Mouse (Mus musculus): Measurements from ENCODE around the gene Mtif2.
"Not testable (repeated sequence)": the region's sequence is repeated elsewhere in the genome, so short reads cannot be mapped to it uniquely, and the experiment has no call there.

The Mtif2 gene

DNA sequence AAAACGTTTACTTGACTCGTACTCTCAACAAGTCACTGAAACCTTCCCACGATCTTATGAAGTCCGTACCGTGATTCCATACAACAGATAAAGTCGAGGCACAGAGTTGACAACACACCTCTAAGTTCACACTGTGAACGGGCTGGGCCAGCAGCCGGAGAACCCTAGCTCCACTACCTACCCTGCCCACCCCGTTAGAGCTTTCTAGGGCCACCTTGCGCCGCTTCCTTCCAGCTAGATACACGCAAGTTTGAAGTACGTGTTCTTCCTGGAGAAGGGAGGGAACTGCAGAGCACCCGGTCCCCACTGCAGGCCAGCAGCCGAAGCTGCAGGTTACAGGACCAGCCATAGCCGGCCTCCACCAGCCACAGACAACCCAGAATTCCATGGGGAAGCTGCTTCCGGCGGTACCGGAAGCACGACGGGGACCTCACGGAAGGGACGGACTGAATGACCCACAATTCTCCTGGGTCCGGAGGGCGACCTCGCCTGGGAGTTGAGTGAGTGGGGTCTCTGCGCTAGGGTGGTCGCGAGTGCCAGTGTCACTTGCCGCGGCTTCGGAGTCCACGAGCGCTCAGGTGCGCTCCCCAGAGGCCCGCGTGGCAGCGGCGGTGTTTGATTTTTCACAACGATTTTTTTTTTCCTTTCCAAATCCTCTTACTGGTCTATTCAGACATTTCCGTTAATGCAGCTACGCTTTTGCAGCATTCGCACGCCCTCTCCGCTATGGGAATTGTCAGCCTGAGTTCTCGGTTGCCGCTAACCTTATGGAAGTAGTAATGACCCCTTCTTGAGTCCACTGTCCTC lies at the start of gene Mtif2:
Gene Mtif2 (plus strand): TSS at position 421 of the 807 bp plus-strand sequence.
- peak; percentile 72 to 74 for DNase-seq (ENCODE audit: low spot score in 2 of 2)

DNA sequence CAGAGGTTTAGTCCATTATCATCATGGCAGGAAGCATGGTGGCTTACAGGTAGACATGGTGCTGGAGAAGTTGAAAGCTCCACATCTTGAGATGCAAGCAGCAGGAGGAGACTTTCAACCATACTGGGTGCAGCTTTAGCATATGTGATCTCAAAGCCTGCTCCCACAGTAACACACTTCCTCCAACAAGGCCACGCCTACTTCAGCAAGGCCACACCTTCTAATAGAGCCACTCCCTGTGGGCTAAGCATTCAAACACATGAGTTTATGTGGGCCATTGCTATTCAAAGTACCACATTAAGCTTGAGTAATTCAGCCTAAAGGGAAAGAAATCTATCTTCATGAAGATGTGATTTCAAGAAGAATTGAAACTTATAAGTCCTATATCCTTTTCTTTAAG lies 33.1 kb upstream of the Mtif2 start:
- no peak for DNase-seq (ENCODE audit: low spot score in 2 of 2)

DNA sequence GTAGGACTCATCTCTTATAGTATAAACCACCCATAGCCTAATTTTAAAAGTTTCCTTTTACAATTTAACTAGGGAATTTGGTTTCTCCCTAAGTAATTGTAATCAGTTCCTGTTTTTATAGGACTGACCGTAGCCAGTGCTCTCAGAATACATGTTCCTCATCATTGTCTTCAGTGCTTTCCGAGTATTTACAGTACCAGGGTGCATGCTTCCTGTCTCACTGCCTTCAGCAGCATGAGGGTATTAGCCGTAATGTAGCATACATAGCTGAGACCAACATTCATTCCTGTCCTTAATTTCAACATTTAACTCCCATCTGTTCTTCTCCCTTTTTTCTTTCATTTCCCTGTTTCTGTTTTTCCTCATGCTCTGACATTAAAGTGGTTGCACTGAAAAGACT lies 29.2 kb upstream of the Mtif2 start:
- no peak for DNase-seq (ENCODE audit: low spot score in 2 of 2)

DNA sequence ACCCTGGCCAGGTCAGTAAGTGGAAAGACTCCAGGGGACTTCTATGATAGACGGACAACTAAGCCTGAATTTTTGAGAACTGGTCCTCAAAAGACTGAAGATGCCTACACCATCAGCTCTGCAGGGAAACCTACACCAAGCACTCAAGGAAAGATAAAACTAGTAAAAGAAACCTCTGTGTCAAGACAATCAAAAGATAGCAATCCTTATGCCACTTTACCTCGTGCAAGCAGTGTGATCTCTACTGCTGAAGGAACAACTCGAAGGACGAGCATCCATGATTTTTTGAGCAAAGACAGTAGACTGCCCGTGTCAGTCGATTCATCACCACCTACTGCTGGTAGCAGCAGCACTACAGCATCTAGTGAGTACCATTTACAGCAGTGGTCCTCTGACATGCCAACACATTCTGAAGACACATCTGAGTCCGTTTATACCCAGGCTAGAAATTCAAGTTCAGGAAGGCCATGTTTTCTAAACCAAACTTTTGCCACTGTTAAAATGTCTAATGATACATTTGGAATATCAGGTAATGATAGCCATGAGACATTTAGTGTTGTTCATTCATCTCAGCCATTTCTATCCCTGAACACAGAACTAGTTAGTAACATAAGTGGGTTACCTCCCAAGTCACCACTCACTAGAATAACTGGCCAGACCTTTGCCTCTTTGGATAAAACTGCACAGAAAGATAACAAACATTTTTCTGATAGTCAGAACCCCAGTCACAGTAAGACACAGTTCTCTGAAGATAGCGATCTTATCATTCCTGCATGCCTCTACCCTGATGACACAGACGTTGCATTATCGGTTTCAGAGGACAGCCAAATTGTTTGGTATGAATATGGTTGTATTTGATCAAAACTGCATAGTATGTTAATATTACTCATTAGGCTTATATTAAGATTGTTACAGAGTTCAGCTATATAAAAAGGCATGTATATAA lies 22.0 kb upstream of the Mtif2 start:
- DNase-seq (ENCODE audit: low spot score in 2 of 2) = no peak

DNA sequence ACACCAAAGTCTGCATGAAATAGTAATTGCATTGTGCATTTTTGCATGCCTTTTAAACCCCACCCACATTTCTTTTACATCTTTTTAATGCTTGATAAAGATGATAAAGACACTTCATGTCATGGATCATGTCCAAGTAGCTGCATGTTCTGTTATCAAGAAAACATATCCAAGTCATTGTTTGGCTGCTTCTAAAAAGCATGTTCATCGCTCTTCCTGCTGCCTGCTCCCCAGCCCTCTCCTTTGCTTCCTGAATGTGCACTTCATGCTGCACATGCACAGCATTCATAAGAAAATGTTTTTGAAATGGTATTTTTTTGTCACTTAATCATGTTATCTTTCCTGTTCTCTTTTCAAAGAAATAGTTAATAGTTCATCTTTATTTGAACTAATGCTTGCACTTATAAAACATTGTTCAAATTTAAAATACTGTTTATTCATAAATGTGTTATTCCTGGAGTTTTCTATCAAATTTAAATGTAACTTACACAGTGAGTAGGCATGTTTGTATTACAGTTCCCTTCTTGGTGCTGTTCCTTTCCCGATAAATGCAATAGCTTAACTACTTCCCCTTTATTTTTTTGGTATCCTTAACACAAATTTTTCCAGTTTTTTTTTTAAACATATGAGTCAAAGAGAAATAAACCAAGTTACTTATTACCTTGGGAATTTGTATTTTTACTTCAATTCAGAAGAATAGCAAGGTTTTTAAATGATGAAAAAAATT lies 21.1 kb upstream of the Mtif2 start:
- no peak for DNase-seq (ENCODE audit: low spot score in 2 of 2)

DNA sequence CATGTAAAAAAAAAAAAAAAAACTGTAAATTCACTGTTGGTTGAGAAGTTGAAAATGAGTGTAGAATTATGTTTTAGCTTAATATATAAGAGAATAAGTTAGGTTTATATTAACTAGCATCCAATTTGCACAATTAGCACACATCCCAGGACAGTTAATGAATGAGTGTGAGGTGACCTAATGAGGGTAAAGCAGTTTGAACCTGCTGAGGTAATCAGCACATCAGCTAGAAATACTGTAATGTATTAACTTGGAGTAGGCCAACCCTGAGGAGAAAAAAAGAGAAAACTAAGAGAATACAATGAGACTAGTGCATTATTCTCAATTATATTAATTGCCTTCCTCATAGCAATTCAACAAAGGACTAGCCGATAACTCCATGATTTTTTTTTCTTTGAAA lies 16.8 kb upstream of the Mtif2 start:
- DNase-seq (ENCODE audit: low spot score in 2 of 2) = no peak

DNA sequence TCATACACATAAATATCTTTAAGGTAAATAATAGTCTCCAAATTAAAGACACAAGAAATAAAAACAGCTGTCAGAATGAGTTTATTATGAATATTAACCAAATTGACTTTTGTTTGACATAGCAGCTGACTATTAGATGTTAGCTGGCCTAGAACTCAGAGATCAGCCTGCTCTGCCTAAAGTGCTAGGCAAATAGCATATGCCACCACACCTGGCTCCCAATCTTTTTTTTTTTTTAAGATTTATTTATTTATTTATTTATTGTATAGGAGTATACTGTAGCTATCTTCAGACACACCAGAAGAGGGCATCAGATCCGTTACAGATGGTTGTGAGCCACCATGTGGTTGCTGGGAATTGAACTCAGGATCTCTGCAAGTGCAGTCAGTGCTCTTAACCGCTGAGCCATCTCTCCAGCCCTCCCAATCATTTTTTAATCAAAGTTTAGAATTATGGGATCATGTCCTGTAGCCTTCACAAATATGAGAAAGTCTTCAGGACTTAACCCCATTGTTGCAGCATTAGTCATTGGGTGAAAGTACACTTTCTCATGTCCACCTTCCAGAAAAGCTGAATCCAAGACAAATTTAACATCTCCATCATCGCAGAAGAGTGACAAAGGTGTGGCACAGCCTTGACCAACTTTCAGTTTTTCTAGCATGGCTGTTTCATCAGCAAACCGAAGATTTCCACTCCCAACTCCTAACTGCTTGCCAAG lies 13.2 kb upstream of the Mtif2 start:
- no peak for DNase-seq (ENCODE audit: low spot score in 2 of 2)

DNA sequence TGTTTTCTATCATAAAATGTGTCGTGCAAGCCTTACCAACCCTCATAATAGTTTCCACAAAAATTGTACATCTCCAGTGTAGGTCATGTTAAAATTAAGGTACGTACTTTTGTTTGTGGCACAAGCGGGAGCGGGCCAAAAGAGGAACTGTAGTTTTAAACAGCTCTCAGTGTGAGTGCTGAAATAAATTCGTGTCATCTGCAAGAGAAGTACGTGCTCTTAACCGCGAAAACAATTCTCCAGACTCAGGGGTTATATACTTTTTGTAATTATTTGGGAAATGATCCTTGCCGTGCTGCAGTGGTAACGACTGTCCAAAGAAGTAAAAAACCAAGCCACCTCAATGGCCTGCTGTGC lies 11.9 kb upstream of the Mtif2 start:
- no peak for DNase-seq (ENCODE audit: low spot score in 2 of 2)

DNA sequence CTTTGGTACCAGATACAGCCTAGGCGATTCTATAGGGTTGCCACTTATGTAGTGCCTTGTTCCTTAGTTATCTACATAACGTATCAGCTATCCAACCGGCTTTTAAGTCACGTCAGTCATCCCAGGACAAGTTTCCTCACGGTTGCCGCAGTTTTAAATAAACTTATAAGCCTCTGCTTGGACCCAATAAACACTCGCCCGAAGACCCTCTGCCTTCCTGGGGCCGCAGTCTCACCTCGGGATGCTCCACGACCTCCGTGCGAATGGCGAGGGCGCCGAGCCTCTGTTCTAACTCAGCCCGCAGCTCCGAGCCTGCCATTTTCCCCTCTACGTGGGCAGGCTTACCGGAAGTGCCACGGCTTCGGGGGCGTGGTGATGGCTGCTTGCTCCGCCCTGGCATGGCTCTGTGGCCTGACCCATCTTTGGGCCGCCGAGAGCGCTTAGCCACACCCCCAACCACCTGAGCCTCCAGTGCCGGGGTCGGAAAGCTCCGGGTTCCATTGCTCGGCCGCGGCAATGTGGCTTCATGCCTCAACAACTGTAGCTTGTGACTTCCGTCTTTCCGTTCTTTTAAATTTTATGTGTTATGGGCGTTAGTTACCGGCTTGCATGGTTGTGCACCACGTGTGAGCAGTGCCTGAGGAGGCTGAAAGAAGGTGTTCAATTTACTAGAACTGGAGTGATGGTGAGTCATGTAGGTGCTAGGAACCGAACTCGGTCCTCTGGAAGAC lies 11.4 kb upstream of the Mtif2 start, which contains the start of gene Prorsd1:
Gene Prorsd1 (minus strand): TSS at position 352 of the 731 bp plus-strand sequence.
- DNase-seq (ENCODE audit: low spot score in 2 of 2) = peak; percentile 88 to 90

DNA sequence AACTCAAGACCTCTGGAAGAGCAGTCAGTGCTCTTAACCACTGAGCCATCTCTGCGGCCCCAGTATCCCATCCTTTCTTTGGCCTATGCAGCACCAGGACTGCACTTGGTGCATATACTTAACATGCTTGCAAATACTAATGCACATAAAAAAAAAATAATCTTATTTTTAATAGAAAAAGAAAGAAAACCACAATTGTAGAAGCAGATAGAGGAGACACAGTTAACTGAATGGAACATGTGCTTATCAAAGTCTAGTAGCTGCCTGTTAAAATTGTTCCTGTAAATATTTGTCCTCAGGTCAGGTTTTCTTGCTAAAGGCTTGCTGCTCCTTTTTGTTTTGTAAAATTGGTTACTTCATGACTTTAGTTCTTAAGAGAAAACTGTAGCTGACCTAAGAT lies 12.0 kb downstream of the Mtif2 start:
- DNase-seq (ENCODE audit: low spot score in 2 of 2) = no peak

DNA sequence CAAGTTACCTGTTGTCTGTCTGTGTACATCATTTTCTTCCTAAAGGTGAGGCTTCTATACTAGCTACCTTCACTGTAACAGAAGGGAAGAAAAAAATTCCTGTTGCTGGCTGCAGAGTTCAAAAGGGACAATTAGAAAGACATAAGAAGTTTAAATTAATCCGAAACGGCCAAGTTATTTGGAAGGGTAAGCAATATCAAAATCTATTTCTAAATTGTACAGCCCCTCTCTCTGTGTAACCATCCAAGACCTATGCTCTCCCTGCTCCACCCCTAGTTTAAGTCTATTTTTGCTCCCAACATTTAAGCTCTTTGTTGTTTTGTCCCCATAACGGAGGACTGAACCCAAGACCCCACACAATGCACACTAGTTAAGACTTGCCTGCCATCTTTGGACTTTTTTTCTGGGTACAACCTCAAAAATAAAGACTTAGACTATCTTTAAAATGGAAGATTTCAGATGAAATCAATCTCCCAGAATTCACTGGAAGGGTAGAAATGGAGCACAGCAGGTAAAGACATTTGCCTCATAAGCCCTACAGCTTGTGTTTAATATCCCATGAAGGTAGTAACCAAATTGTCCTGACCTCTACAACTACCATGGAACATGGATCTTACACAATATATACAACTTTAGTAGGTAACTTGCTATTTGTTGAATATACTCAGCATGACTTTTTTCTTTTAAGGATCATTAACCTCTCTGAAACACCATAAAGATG lies 18.2 kb downstream of the Mtif2 start:
- DNase-seq (ENCODE audit: low spot score in 2 of 2) = no peak

DNA sequence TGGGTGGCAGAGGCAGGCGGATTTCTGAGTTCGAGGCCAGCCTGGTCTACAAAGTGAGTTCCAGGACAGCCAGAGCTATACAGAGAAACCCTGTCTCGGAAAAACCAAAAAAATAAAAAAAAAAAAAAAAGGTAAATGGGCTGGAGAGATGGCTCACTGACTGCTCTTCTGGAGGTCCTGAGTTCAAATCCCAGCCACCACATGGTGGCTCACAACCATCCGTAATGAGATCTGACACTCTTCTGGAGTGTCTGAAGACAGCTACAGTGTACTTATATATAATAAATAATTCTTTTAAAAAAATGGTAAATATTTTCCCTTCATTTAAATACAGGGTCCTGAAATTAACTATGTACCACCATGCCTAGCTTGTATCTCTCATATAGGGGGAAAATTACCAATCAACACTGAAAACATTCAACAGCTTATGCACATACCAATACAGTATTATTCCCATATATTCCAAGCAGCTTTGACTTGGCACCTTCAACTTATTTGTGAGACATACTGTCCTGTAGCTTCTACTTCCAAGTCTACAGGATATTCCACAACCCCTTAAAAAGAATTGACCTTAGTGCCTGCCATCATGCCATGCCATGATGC lies 19.0 kb downstream of the Mtif2 start:
- DNase-seq (ENCODE audit: low spot score in 2 of 2) = not testable (repeated sequence)

DNA sequence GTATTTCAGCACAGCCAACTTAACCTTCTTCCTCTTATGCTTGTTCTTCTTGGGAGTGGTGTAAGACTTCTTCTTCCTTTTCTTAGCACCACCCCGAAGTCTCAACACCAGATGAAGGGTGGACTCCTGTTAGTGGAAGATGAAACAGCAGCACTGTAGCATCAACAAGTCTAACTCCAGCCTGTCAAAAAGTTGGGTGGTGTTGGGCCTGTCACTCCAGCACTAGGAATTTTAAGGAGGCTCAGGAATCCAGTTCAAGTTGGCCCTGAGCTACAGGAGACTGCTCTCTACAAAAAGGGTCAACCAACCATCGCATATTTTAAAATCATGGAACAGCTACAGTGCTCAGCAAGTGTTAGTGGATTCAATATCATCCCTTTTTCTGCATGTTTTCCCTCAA lies 20.1 kb downstream of the Mtif2 start:
- DNase-seq (ENCODE audit: low spot score in 2 of 2) = not testable (repeated sequence)

DNA sequence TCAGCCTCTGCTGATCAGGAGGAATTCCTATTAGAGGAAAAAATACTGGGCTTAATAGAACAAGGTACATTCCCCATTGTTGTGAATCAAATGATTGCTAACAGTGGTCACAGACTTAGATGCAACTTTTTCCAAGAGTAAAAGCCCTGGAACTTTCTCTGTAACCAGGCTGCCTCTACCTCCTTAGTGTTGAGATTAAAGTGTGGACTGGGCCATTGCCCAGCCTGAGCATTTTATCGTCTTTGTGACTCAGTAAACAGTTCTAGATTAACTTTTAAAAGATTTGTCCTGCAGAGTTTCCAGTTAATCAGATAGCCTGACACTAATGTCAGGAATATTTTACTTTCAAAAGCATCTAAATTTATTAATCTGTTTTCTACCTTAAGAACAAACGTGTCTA lies 20.6 kb downstream of the Mtif2 start:
- DNase-seq (ENCODE audit: low spot score in 2 of 2) = no peak

DNA sequence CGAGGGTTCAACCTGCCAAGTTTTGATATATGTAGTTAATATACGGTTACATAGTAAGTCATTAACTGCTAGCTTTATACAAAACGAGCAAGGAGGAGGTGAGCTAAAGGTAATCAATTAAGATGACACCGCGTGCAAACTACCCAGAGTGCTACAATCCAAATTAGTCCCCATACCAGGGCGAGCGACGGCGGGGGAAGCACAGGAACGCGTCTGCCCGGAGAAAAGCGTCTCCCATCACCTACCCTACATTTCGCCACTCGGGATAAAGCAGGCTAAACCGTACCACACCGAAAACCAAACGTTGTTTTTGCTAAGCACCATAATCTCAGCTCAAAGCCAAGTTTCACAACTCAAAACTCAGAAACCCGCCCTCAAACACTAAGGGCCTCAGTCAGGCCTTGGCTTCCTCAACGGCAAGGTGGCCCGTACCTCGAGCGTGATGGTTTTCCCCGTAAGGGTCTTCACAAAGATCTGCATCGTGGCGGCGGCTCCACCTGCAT lies 21.1 kb downstream of the Mtif2 start:
- DNase-seq (ENCODE audit: low spot score in 2 of 2) = no peak

DNA sequence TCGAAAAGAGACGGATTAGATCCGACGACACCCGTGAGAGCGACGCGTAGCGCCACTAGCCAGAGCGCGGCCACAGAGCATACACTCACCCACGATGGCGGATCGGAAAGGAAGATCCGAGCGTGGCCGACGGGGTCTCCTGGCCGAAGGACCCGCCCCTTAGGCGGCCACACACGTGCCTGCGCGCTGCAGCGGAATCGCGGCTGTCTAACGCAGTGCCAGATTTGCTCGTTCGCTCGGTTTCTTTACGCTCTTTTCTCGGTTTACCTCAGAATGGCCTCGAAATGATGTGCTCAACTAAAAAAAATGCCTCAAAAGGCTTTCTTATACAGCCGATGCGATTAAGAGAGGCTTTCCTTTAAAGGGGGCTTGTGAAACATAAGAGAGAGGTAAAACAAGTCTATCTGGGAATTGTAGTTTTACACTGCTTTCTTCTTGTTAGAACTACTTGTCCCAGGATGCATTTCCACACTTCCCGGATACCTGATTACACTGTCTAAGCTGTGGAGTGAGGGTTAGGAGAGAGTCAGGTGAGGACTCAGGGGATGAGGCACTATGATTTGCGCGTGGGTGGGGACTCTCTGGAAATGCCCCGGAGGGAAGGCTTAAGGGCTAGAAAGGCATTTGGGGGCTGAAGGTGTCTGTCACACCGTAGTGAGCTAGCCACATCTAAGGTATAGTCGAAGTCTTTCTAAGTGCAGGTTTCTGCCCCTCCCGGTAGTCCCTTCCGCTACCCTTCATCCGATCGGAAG lies 21.7 kb downstream of the Mtif2 start, which contains the start of the genes Clhc1 and Rps27a:
Gene Clhc1 (plus strand): TSS at position 199 of the 752 bp plus-strand sequence.
Gene Rps27a (minus strand): TSS at position 358 of the 752 bp plus-strand sequence.
- peak; percentile 87 to 94 for DNase-seq (ENCODE audit: low spot score in 2 of 2)

DNA sequence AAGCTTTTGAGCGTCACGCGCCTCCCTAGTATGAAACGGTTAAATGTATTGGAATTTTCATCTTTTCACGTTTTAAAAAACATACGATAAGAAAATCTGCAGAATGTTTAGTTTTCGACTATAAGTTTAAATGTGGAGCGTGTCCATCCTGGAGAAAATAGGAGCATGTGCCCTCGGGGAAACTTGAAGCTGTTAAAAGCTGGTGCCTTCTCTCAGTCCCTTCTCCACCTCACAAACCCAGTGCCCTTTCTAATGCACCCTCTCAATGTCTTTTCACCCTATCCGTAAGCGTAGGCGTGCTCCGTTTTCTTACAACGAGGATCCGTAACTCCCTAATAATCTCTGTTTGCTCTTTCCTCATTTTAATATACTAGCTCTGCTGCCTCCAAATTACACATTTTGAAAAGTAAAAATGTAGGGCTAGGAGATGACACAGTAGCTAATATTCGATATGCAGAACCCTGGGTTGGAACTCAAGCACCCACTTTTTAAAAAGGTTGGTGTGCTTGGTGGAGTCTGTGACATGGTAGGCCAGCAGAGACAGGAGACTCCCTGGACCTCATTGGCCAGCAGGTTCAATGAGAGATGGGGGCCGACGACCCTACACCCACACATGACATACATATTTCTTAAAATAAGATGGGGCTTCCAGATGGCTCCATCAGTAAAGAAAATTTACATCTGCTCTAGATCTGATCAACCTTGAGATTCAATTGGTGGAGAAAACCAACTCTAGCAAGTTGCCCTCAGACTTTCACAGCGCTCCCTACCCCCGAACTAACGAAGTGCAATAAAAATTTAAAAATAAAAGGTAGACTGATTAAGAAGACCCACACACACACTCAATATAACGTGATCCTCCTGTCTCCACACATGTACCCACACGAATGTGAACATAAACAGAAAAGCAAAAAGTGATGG lies 22.6 kb downstream of the Mtif2 start:
- DNase-seq (ENCODE audit: low spot score in 2 of 2) = peak in 1 of 2 experiments; percentile 5

All from heart, adult 9 months (tissue).